Mouse (Mus musculus): ENCODE measurements around the gene Pi4k2a.

- TF ChIP-seq CTCF (IDR thresholded peaks at IDR 0.05), result no peak
- no peak for TF ChIP-seq EP300 (IDR thresholded peaks at IDR 0.05)
These were observed 58.2 kb downstream of the Pi4k2a start for GRCm38 (mm10) chr19:42148569-42148860.

Measured in lung, postnatal 0 days (tissue).